ENCODE assay signal across 8 mouse cellular contexts in the genomic region with DNA sequence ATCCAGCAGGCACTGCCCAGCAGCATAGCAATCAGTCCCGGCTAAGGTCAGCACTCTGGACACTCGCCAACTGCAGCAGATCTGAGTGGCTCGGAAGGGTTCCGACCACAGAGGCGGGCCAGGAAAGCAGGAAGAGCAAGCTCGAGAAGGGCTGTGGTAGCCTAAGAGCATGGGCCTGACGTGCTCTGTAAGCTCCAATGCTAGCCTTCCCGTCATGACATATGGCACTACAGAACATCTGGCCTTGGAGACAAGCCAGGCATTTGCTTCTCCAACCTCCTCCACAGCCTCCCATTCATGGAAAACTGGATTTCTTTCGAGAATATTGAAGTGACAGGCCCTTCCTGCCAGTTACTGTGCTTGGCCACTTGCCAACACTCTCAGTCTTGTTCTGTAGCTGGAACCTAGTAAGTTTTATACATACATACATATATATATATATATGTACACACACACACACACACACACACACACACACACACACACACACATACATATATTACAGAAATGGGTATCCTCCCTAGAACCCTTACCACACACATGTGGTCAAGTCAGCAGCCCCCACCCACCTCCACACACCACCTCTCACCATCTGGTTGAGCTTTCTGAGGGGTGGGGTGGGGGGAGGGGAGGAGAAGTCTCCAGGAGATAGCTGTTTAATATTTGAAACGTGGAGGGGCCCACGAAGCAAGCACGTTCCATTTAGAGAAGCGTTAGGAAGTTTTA.
A peak's percentile ranks its signal among the peaks of the same experiment; 100 is the strongest.
DNase-seq lines count a peak whose midpoint lies in the region; ATAC-seq and TF ChIP-seq lines count a peak whose summit lies in the region.

No protein-coding gene starts in this region.

- H3K4me3 ChIP-seq in cerebellum, adult 2 months (replicated peaks; ENCODE audit: insufficient read depth, low read depth, low read length): no peak overlapping the region
- H3K4me3 ChIP-seq in gastrocnemius, adult 2 months: peak overlapping the region; percentile 36
- H3K4me3 ChIP-seq in hindbrain, embryonic 13.5 days: no peak overlapping the region
- H3K4me3 ChIP-seq in stomach, embryonic 15.5 days (replicated peaks): no peak overlapping the region

- peaks cover 8% of the 10 kb centered on the region for H3K4me1 ChIP-seq in cerebellum, adult 2 months (ENCODE audit: control insufficient read depth, insufficient read depth, low read length)
- H3K4me1 ChIP-seq in hindbrain, embryonic 13.5 days (replicated peaks): peaks cover 51% of the 10 kb centered on the region
- peaks cover 38% of the 10 kb centered on the region for H3K4me1 ChIP-seq in stomach, embryonic 15.5 days

- intact Hi-C loops in gastrocnemius, adult 2 months (cut with DNase I): no loop called here

- H3K9ac ChIP-seq in hindbrain, embryonic 13.5 days: no peak overlapping the region
- H3K9ac ChIP-seq in stomach, embryonic 15.5 days: no peak overlapping the region

- ATAC-seq in hindbrain, embryonic 13.5 days (ENCODE audit: low FRiP score): peak; percentile 67; the same call in 1 of the 2 replicates
- peak; percentile 58 for ATAC-seq in megakaryocyte, adult 5-6 weeks (ENCODE audit: poor library complexity, severe bottlenecking)
- peak; percentile 78 for ATAC-seq in stomach, embryonic 15.5 days (ENCODE audit: insufficient read depth, low FRiP score, low read depth)

- no peaks in the 10 kb centered on the region for H3K9me3 ChIP-seq in hindbrain, embryonic 13.5 days
- H3K9me3 ChIP-seq in stomach, embryonic 15.5 days: no peaks in the 10 kb centered on the region

- no peak for TF ChIP-seq POLR2A in cerebellum, adult 2 months (IDR thresholded peaks at IDR 0.05; ENCODE audit: borderline replicate concordance, insufficient read depth, low read length)

- TF ChIP-seq CTCF in cerebellum, adult 2 months (IDR thresholded peaks at IDR 0.05; ENCODE audit: borderline replicate concordance, insufficient read depth, low read depth, low read length): no peak
- no peak for TF ChIP-seq CTCF in gastrocnemius, adult 2 months (IDR thresholded peaks at IDR 0.05)

- H3K36me3 ChIP-seq in hindbrain, embryonic 13.5 days: no peaks in the 10 kb centered on the region
- no peaks in the 10 kb centered on the region for H3K36me3 ChIP-seq in stomach, embryonic 15.5 days

- no peak overlapping the region for H3K27ac ChIP-seq in cerebellum, adult 2 months (ENCODE audit: insufficient read depth, low read length)
- peak overlapping the region; percentile 75 for H3K27ac ChIP-seq in gastrocnemius, adult 2 months
- peak overlapping the region; percentile 75 for H3K27ac ChIP-seq in hindbrain, embryonic 13.5 days
- H3K27ac ChIP-seq in stomach, embryonic 15.5 days: peak overlapping the region; percentile 71

- no peak overlapping the region for H3K4me2 ChIP-seq in hindbrain, embryonic 13.5 days
- no peak overlapping the region for H3K4me2 ChIP-seq in stomach, embryonic 15.5 days

- WGBS in cerebellum, adult 2 months: 25% methylated on average over 13 of the region's 13 CpGs
- 51% methylated on average over 13 of the region's 13 CpGs for WGBS in hindbrain, embryonic 13.5 days
- WGBS in stomach, embryonic 15.5 days: 21% methylated on average over 13 of the region's 13 CpGs

- no peaks in the 10 kb centered on the region for H3K27me3 ChIP-seq in cerebellum, adult 2 months (ENCODE audit: control insufficient read depth, insufficient read depth, low read length)
- no peaks in the 10 kb centered on the region for H3K27me3 ChIP-seq in hindbrain, embryonic 13.5 days
- 0 out of 2 replicates have a peak, but pooled peaks cover 8% of the 10 kb centered on the region for H3K27me3 ChIP-seq in stomach, embryonic 15.5 days (replicated peaks)

- DNase-seq in adrenal gland, adult 18-20 months (ENCODE audit: low spot score in 2 of 2): peak; percentile 62 to 67
- peak; percentile 41 to 51 for DNase-seq in cerebellum, adult 2 months
- peak; percentile 83 for DNase-seq in gastrocnemius, adult 2 months
- peak; percentile 70 to 75 for DNase-seq in layer of hippocampus, postnatal 36 days
- no peak for DNase-seq in urinary bladder, adult 2 months (ENCODE audit: low spot score)
